ENCODE assay signal across 7 mouse cellular contexts in genomic region chr2:127430238-127430637, GRCm38 (mm10). TPM values are rescaled to one million over a fixed set of nuclear protein-coding genes. Genes with fewer than 3 reads are reported as not detected.
DNase-seq lines count a peak whose midpoint lies in the region; ATAC-seq and TF ChIP-seq lines count a peak whose summit lies in the region.

No protein-coding gene starts in this region.

- H3K4me3 ChIP-seq in kidney, embryonic 15.5 days (replicated peaks): no peak overlapping the region
- H3K4me3 ChIP-seq in CH12.LX (replicated peaks in 1 of 3; ENCODE audit: low read depth in 2 of 3, low read length in 2 of 3, poor library complexity in 1 of 3): no peak overlapping the region
- no peak overlapping the region for H3K4me3 ChIP-seq in midbrain, postnatal 0 days (ENCODE audit: low read depth, low read length)

- no peak overlapping the region for H3K27ac ChIP-seq in kidney, embryonic 15.5 days
- no peak overlapping the region for H3K27ac ChIP-seq in CH12.LX (ENCODE audit: insufficient read depth, low read depth)
- no peak overlapping the region for H3K27ac ChIP-seq in midbrain, postnatal 0 days (ENCODE audit: low read depth, low read length)

- no peaks in the 10 kb centered on the region for H3K4me1 ChIP-seq in kidney, embryonic 15.5 days
- peaks cover 3 to 11% of the 10 kb centered on the region in 2 experiments; a peak in 2 of 4 replicates for H3K4me1 ChIP-seq in CH12.LX (ENCODE audit: control insufficient read depth in 1 of 2, insufficient read depth in 2 of 2)
- no peaks in the 10 kb centered on the region for H3K4me1 ChIP-seq in midbrain, postnatal 0 days (ENCODE audit: insufficient read depth, low read length)

- no peak overlapping the region for H3K9ac ChIP-seq in kidney, embryonic 15.5 days
- no peak overlapping the region for H3K9ac ChIP-seq in CH12.LX (ENCODE audit: insufficient read depth, low read depth)
- no peak overlapping the region for H3K9ac ChIP-seq in midbrain, postnatal 0 days (replicated peaks; ENCODE audit: low read length, poor library complexity, severe bottlenecking)

- H3K4me2 ChIP-seq in kidney, embryonic 15.5 days: no peak overlapping the region
- no peak overlapping the region for H3K4me2 ChIP-seq in CH12.LX (ENCODE audit: insufficient read depth, low read depth, poor library complexity, severe bottlenecking)
- no peak overlapping the region for H3K4me2 ChIP-seq in midbrain, postnatal 0 days (ENCODE audit: low read depth, low read length, poor library complexity, severe bottlenecking)

- TF ChIP-seq EP300 in CH12.LX (IDR thresholded peaks at IDR 0.05; ENCODE audit: low read length): no peak

- H3K36me3 ChIP-seq in kidney, embryonic 15.5 days: 0 out of 2 replicates have a peak, but pooled peaks cover 5% of the 10 kb centered on the region
- peaks cover 17 to 34% of the 10 kb centered on the region in 2 experiments for H3K36me3 ChIP-seq in CH12.LX (replicated peaks in 1 of 2; ENCODE audit: control insufficient read depth in 1 of 2, insufficient read depth in 1 of 2, low read length in 1 of 2)
- H3K36me3 ChIP-seq in midbrain, postnatal 0 days (ENCODE audit: insufficient read depth, low read length): no peaks in the 10 kb centered on the region

- TF ChIP-seq CTCF in CH12.LX (conservative IDR thresholded peaks at IDR 0.05 in 1 of 2, IDR thresholded peaks at IDR 0.05 in 1 of 2; ENCODE audit: low read depth in 2 of 2, low read length in 2 of 2): peak; percentile 79 to 86
- TF ChIP-seq CTCF in midbrain, postnatal 0 days (IDR thresholded peaks at IDR 0.05): peak; percentile 82

- TF ChIP-seq POLR2A in CH12.LX (IDR thresholded peaks at IDR 0.05; ENCODE audit: low read depth, low read length): no peak

- dilution Hi-C loops in CH12.LX (cut with MboI; ENCODE audit: extremely low pct_ligation_motif_present, extremely low pct_unique_long_range_greater_than_20kb, low sequenced_read_pairs): no loop called here

- H3K27me3 ChIP-seq in kidney, embryonic 15.5 days: no peaks in the 10 kb centered on the region
- no peaks in the 10 kb centered on the region for H3K27me3 ChIP-seq in CH12.LX (replicated peaks)
- H3K27me3 ChIP-seq in midbrain, postnatal 0 days (ENCODE audit: insufficient read depth, low read length): no peaks in the 10 kb centered on the region

- H3K9me3 ChIP-seq in kidney, embryonic 15.5 days (replicated peaks): no peaks in the 10 kb centered on the region
- no peaks in the 10 kb centered on the region for H3K9me3 ChIP-seq in CH12.LX (replicated peaks; ENCODE audit: low read length)
- no peaks in the 10 kb centered on the region for H3K9me3 ChIP-seq in midbrain, postnatal 0 days (ENCODE audit: low read length)

- in situ Hi-C loops in CH12.LX (cut with MboI; ENCODE audit: low pct_ligation_motif_present, low pct_unique_long_range_greater_than_20kb, low sequenced_read_pairs): no loop called here

- DNase-seq in kidney, adult 11 months: peak; percentile 74
- peak; percentile 36 for DNase-seq in CH12.LX (ENCODE audit: extremely low read depth)
- peak; percentile 60 for DNase-seq in ZHBTc4 (ENCODE audit: low read depth, low spot score)
- DNase-seq in layer of hippocampus, postnatal 10 days (ENCODE audit: low spot score in 2 of 2): peak; percentile 50 to 58
- peak; percentile 70 for DNase-seq in midbrain, postnatal 0 days (ENCODE audit: low spot score)

- WGBS in kidney, embryonic 15.5 days: 18% methylated on average over 3 of the region's 3 CpGs
- 31% methylated on average over 3 of the region's 3 CpGs for whole genome bisulfite sequencing in midbrain, postnatal 0 days

- no peak for ATAC-seq in kidney, embryonic 15.5 days (replicated peaks; ENCODE audit: low FRiP score)
- ATAC-seq in granulocyte monocyte progenitor cell, adult 5-6 weeks (replicated peaks; ENCODE audit: poor library complexity, severe bottlenecking): peak; percentile 47; the same call in 1 of the 2 replicates
- ATAC-seq in midbrain, postnatal 0 days (ENCODE audit: low FRiP score): no peak

- H3K79me2 ChIP-seq in CH12.LX (replicated peaks; ENCODE audit: control insufficient read depth, extremely low read depth, insufficient read depth, poor library complexity, severe bottlenecking): no peaks in the 10 kb centered on the region

- peak; percentile 65 for TF ChIP-seq RAD21 in CH12.LX (IDR thresholded peaks at IDR 0.05; ENCODE audit: low read depth, low read length)

TF ChIP-seq in CH12.LX, 34 proteins besides CTCF, POLR2A, EP300 and RAD21:
- TF ChIP-seq SMC3 (IDR thresholded peaks at IDR 0.05; ENCODE audit: low read depth, low read length): peak; percentile 70
- TF ChIP-seq UBTF (IDR thresholded peaks at IDR 0.05; ENCODE audit: low read depth, low read length): no peak

RNA-seq across cellular contexts. Expression of gene Gpat2, which starts 5.2 kb away (rescaled TPM):
- polyA plus RNA-seq in kidney, embryonic 15.5 days (2015; fragmentation: Nextera tagmentation; extraction: Ambion mirVana): 0.30 TPM in 2 replicates
- total RNA-seq in CH12.LX (2012; rRNA removed): 0.17 and 0.21 TPM in 2 replicates
- total RNA-seq in CH12.LX (2014; rRNA removed): 0.19 TPM in 2 replicates
- polyA plus RNA-seq in CH12.LX (2012; ENCODE audit: insufficient read length, low read depth): 0.45 and 0.63 TPM in 2 replicates
- not detected in 2 replicates for total RNA-seq in granulocyte monocyte progenitor cell, adult 5-6 weeks (2014; fragmentation: Nextera tagmentation)
- total RNA-seq in granulocyte monocyte progenitor cell, adult 5-6 weeks (2017): not detected in 2 replicates
- not detected for total RNA-seq in layer of hippocampus, postnatal 10 days (2021)
- total RNA-seq in midbrain, postnatal 0 days (2014; rRNA removed): 0.09 and 0.55 TPM in 2 replicates
- 0.16 and 0.23 TPM in 2 replicates for polyA plus RNA-seq in midbrain, postnatal 0 days (2015; fragmentation: Nextera tagmentation; extraction: Ambion mirVana)

RNA-seq across cellular contexts. Expression of gene Fahd2a, which starts 14.1 kb away (rescaled TPM):
- polyA plus RNA-seq in kidney, embryonic 15.5 days (2015; fragmentation: Nextera tagmentation; extraction: Ambion mirVana): 26.7 and 34.9 TPM in 2 replicates
- total RNA-seq in CH12.LX (2012; rRNA removed): 8.6 and 9.9 TPM in 2 replicates
- total RNA-seq in CH12.LX (2014; rRNA removed): 6.6 and 8.1 TPM in 2 replicates
- 4.5 and 5.2 TPM in 2 replicates for polyA plus RNA-seq in CH12.LX (2012; ENCODE audit: insufficient read length, low read depth)
- total RNA-seq in granulocyte monocyte progenitor cell, adult 5-6 weeks (2014; fragmentation: Nextera tagmentation): 6.0 and 26.2 TPM in 2 replicates
- 6.6 and 11.9 TPM in 2 replicates for total RNA-seq in granulocyte monocyte progenitor cell, adult 5-6 weeks (2017)
- 10 to 100 TPM; 11.5 to 17.6 TPM for total RNA-seq in layer of hippocampus, postnatal 10 days (2021)
- total RNA-seq in midbrain, postnatal 0 days (2014; rRNA removed): 25.1 and 32.4 TPM in 2 replicates
- 27.3 and 29.2 TPM in 2 replicates for polyA plus RNA-seq in midbrain, postnatal 0 days (2015; fragmentation: Nextera tagmentation; extraction: Ambion mirVana)
